Mouse (Mus musculus) G1E (cell line): ENCODE data around the gene Synm. TPM values are rescaled to one million over a fixed set of nuclear protein-coding genes. Genes with fewer than 3 reads are reported as not detected.

Experiments used
- ATAC-seq: 2 replicates; pipeline ENCODE4 v1.8.0; 2016; ENCODE audit warnings: mild to moderate bottlenecking; ENCODE audit not compliant: insufficient number of reproducible peaks, poor library complexity, low FRiP score, severe bottlenecking; ENCODE audit errors: extremely low read depth
- DNase-seq: peaks from one replicate; pipeline ENCODE4 v3.0.0; 2012; ENCODE audit warnings: low spot score
- H3K27me3 ChIP-seq: 2 replicates; pipeline ENCODE4 v1.6.1; 2012; ENCODE audit warnings: mild to moderate bottlenecking, low read length, inconsistent platforms; ENCODE audit not compliant: insufficient read depth
- H3K36me3 ChIP-seq: replicated peaks from 2 replicates; pipeline ENCODE3; 2012; ENCODE audit warnings: mild to moderate bottlenecking, inconsistent platforms
- H3K4me1 ChIP-seq: 2 replicates; pipeline ENCODE4 v1.6.1; 2012; ENCODE audit warnings: low read depth, low read length, inconsistent platforms, mixed read lengths; ENCODE audit not compliant: insufficient read depth
- H3K4me3 ChIP-seq: 2 replicates; pipeline ENCODE4 v1.5.1; 2012; ENCODE audit warnings: low read depth, mild to moderate bottlenecking, inconsistent platforms, low read length, moderate library complexity, mixed read lengths
- H3K9me3 ChIP-seq: replicated peaks from 2 replicates; pipeline ENCODE4 v1.6.1; 2012; ENCODE audit warnings: inconsistent platforms
- CTCF ChIP-seq: IDR thresholded peaks from 2 replicates; pipeline ENCODE4 v1.5.1; 2012; ENCODE audit warnings: low read depth, low read length, inconsistent platforms, mixed read lengths
- GATA1 ChIP-seq: IDR thresholded peaks from 2 replicates; pipeline ENCODE4 v1.6.1; 2012; ENCODE audit warnings: borderline replicate concordance, low read length, inconsistent platforms, mixed read lengths
- GATA2 ChIP-seq: IDR thresholded peaks from 2 replicates; pipeline ENCODE4 v1.6.1; 2012; ENCODE audit warnings: low read depth, low read length, inconsistent platforms, borderline replicate concordance
- POLR2AphosphoS5 ChIP-seq: IDR thresholded peaks from 2 replicates; pipeline ENCODE4 v1.6.1; 2012; ENCODE audit warnings: low read depth, low read length, inconsistent platforms; ENCODE audit not compliant: insufficient replicate concordance
- TAL1 ChIP-seq: conservative IDR thresholded peaks from 2 replicates; pipeline ENCODE4 v1.6.1; 2012; ENCODE audit warnings: low read depth, low read length, inconsistent platforms, mixed read lengths
- polyA plus RNA-seq: library from polyadenylated mRNA; stranded (reverse); fragments of >175 nt; gene quantifications from 2 replicates; pipeline ENCODE4 v1.2.3, GENCODE M21; 2012
- total RNA-seq, 2 experiments: library from RNA; stranded (forward) in 1 of 2; stranded (reverse) in 1 of 2; fragments of 200-1000 nt in 1 of 2; fragments of >200 nt in 1 of 2; fragmentation: Nextera tagmentation in 1 of 2; gene quantifications; 2 replicates each; pipeline ENCODE4 v1.2.3; 2014 to 2017

Gene Synm
- total and polyA plus RNA-seq, 3 experiments: 0.11 TPM; not detected in 2

DNA sequence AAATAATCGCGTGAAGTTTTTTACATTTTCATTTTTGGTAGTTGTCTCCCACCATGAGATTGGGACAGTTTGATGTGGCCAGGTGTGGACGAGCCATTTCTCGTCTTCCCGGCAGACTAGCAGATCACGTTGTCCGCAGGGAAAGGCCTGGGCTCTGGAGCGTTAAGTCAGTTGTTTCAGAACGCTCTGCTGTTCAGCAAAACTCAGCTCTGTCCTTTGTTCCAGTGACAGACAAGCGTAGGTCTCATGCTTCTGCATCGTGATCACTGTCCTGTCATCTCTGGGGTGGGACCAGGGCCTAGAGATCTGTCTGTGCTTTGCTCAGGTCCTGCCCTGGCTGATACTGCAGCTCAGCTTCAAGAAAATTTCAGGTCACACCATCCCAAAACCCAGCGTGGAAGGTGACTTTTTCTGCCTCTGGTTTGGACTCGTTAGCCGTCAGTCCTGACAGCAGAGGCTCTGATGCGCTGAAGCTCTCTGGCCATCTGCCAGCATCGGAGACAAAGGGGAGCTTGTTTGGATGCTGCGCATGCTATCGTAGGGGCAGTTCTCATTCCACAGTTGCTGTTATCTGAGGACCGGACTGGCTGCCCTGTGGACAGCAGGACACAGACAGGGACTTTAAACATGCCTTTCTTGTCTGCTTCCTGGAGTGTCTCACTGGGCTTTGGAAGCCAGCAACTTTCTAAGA, 45.6 kb downstream of the Synm start:
- no peaks in the 10 kb centered on the region for H3K36me3 ChIP-seq
- no peak overlapping the region for H3K4me3 ChIP-seq
- no peaks in the 10 kb centered on the region for H3K4me1 ChIP-seq
- DNase-seq: no peak
- peaks cover 13% of the 10 kb centered on the region; the same call in 1 of the 2 replicates for H3K9me3 ChIP-seq
- H3K27me3 ChIP-seq: no peaks in the 10 kb centered on the region
- TF ChIP-seq GATA2: no peak
- no peak for TF ChIP-seq TAL1
- no peak for TF ChIP-seq POLR2AphosphoS5
- no peak for TF ChIP-seq CTCF
- no peak for TF ChIP-seq GATA1
- no peak for ATAC-seq

DNA sequence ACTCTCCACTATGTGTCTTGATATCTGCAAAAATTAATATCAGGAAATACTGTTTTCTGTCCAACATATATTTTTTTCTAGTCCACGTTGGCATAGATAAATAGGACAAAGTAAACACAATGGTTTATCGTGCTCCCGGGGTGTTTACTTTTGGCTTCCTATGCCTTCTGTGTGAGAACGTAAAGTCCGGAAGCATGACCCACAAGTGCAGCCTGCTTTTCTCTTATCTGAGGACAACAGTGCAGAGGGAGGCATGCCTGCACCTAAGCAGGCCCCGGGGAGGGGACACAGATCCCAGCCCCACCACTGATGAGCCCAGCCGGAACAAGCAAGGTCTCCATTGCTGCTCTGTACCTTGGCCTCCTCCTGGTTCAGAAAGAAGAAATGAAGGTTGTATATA, 49.3 kb downstream of the Synm start:
- H3K9me3 ChIP-seq: no peaks in the 10 kb centered on the region
- no peaks in the 10 kb centered on the region for H3K4me1 ChIP-seq
- ATAC-seq: no peak
- no peaks in the 10 kb centered on the region for H3K36me3 ChIP-seq
- no peaks in the 10 kb centered on the region for H3K27me3 ChIP-seq
- TF ChIP-seq CTCF: no peak
- TF ChIP-seq TAL1: no peak
- TF ChIP-seq GATA1: no peak
- TF ChIP-seq GATA2: no peak
- no peak for TF ChIP-seq POLR2AphosphoS5
- DNase-seq: no peak
- no peak overlapping the region for H3K4me3 ChIP-seq

DNA sequence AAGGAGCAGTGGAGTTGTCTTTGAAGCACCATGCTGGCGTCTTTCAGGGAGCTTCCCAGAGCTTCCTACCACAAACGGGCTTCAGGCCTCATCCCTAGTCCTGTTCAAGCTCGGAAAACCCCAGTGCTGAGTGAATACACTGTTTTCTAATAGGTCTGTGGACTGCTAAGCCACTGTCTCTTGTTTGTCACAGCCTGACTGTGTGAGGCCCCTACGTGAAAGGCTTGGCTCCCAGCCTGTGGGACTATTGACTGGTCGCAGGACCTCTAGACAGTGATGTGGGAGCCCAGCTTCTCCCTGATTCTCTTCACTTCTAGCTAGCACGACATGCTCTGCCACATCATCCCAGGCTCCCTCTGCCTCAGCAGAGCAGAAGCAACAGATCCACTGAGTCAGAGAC, 51.4 kb downstream of the Synm start:
- Histone ChIP-seq H3K4me3 (no peak overlapping the region), H3K36me3 (no peaks in the 10 kb centered on the region), H3K27me3 (no peaks in the 10 kb centered on the region), H3K9me3 (peaks cover 3% of the 10 kb centered on the region; the same call in 1 of the 2 replicates), H3K4me1 (no peaks in the 10 kb centered on the region)
- DNase-seq: no peak
- TF ChIP-seq TAL1 (no peak), GATA1 (no peak), GATA2 (no peak)
- ATAC-seq: no peak

GRCm38 (mm10) chr7:67701252-67701914, 58.2 kb downstream of the Synm start:
- DNase-seq: no peak
- H3K9me3 ChIP-seq: peaks cover 27% of the 10 kb centered on the region
- H3K27me3 ChIP-seq: no peaks in the 10 kb centered on the region
- H3K4me1 ChIP-seq: no peaks in the 10 kb centered on the region; the same call in 1 of the 2 replicates
- no peak overlapping the region for H3K4me3 ChIP-seq
- H3K36me3 ChIP-seq: no peaks in the 10 kb centered on the region
- ATAC-seq: no peak
- TF ChIP-seq GATA2: no peak
- no peak for TF ChIP-seq GATA1
- TF ChIP-seq TAL1: no peak
- TF ChIP-seq CTCF: no peak
- TF ChIP-seq POLR2AphosphoS5: no peak

GRCm38 (mm10) chr7:67700846-67701245, 58.7 kb downstream of the Synm start:
- DNase-seq: no peak
- Histone ChIP-seq H3K4me3 (no peak overlapping the region), H3K4me1 (no peaks in the 10 kb centered on the region; the same call in 1 of the 2 replicates), H3K36me3 (no peaks in the 10 kb centered on the region), H3K9me3 (peaks cover 30% of the 10 kb centered on the region), H3K27me3 (no peaks in the 10 kb centered on the region)
- TF ChIP-seq GATA1 (no peak), GATA2 (no peak), POLR2AphosphoS5 (no peak), TAL1 (no peak), CTCF (no peak)
- no peak for ATAC-seq

GRCm38 (mm10) chr7:67699301-67699700, 60.2 kb downstream of the Synm start:
- H3K4me1 ChIP-seq: no peaks in the 10 kb centered on the region; the same call in 1 of the 2 replicates
- H3K4me3 ChIP-seq: no peak overlapping the region
- H3K27me3 ChIP-seq: no peaks in the 10 kb centered on the region
- ATAC-seq: no peak
- H3K9me3 ChIP-seq: peaks cover 27% of the 10 kb centered on the region
- no peaks in the 10 kb centered on the region for H3K36me3 ChIP-seq
- DNase-seq: no peak
- TF ChIP-seq POLR2AphosphoS5: no peak
- TF ChIP-seq CTCF: no peak
- TF ChIP-seq GATA1: no peak
- no peak for TF ChIP-seq TAL1
- TF ChIP-seq GATA2: no peak
